Mouse (Mus musculus) heart, postnatal 10 days (tissue): ENCODE measurements around the gene Sox4. TPM values are rescaled to one million over a fixed set of nuclear protein-coding genes. Genes with fewer than 3 reads are reported as not detected.
A peak's percentile ranks its signal among the peaks of the same experiment; 100 is the strongest.

Experiments used
- DNase-seq, 2 experiments: peaks; one replicate each; pipeline ENCODE4 v3.0.0; 2021
- intact Hi-C: fragments of 180-260 bp; cut with DNase I; formaldehyde crosslinking; loops from one replicate; pipeline ENCODE4 v1.15.1; 2025
- total RNA-seq, 2 experiments: library from RNA; stranded (reverse); gene quantifications; 2 replicates each; pipeline ENCODE4 v1.2.3; 2021

The Sox4 gene
- total RNA-seq: 100 to 1,000 TPM in 1 of 2 experiments, 10 to 100 TPM in 1; 58.8 to 129 TPM

- intact Hi-C loops: loop anchor here (5.0 to 10.0 kb wide), 3 partner anchors 421 to 1031 kb away; partner anchors contain the start of gene E2f3
- DNase-seq: peak; percentile 99
Measured at GRCm38 (mm10) chr13:28953581-28953991, at the start of gene Sox4. Gene Sox4, minus strand, starts transcription at chr13:28953713.

- intact Hi-C loops: no loop called here
- DNase-seq: peak; percentile 35
Measured at GRCm38 (mm10) chr13:28991899-28992664, 38.6 kb upstream of the Sox4 start.

- DNase-seq: no peak
- intact Hi-C loops: no loop called here
Measured at GRCm38 (mm10) chr13:28988751-28989703, 35.5 kb upstream of the Sox4 start.

- DNase-seq: no peak
Measured at GRCm38 (mm10) chr13:28980681-28981080, 27.2 kb upstream of the Sox4 start.

GRCm38 (mm10) chr13:28975011-28975410, 21.5 kb upstream of the Sox4 start:
- intact Hi-C loops: no loop called here
- DNase-seq: no peak

More at GRCm38 (mm10) chr13:28980681-28981080, 27.2 kb upstream of the Sox4 start:
- intact Hi-C loops: no loop called here

GRCm38 (mm10) chr13:28974597-28974996, 21.1 kb upstream of the Sox4 start:
- no peak for DNase-seq
- intact Hi-C loops: no loop called here

GRCm38 (mm10) chr13:28960916-28961315, 7.4 kb upstream of the Sox4 start:
- no peak for DNase-seq
- intact Hi-C loops: no loop called here

GRCm38 (mm10) chr13:28959458-28959978, 6.0 kb upstream of the Sox4 start:
- DNase-seq: peak; percentile 92 to 94
- intact Hi-C loops: loop anchor here (2.0 to 10.0 kb wide), 3 partner anchors 243 to 1025 kb away; partner anchors contain the start of gene E2f3

GRCm38 (mm10) chr13:28959068-28959440, 5.5 kb upstream of the Sox4 start:
- intact Hi-C loops: loop anchor here (2.0 to 10.0 kb wide), 3 partner anchors 244 to 1026 kb away; partner anchors contain the start of gene E2f3
- DNase-seq: no peak

- DNase-seq: peak; percentile 86 to 88
- intact Hi-C loops: loop anchor here (1.0 to 10.0 kb wide), 5 partner anchors 244 to 1026 kb away; partner anchors contain the start of gene E2f3
Measured at GRCm38 (mm10) chr13:28958211-28959067, 4.9 kb upstream of the Sox4 start.

- intact Hi-C loops: loop anchor here (1.0 to 10.0 kb wide), 5 partner anchors 245 to 1027 kb away; partner anchors contain the start of gene E2f3
Measured at GRCm38 (mm10) chr13:28957765-28958164, 4.3 kb upstream of the Sox4 start.

GRCm38 (mm10) chr13:28952576-28953571, 639 bp downstream of the Sox4 start:
- intact Hi-C loops: loop anchor here (5.0 to 10.0 kb wide), 3 partner anchors 421 to 1032 kb away; partner anchors contain the start of gene E2f3
- DNase-seq: peak; percentile 74 to 76

More at GRCm38 (mm10) chr13:28957765-28958164, 4.3 kb upstream of the Sox4 start:
- DNase-seq: peak; percentile 97 to 98

- peak; percentile 58 to 63 for DNase-seq
- intact Hi-C loops: loop anchor here (1.0 to 10.0 kb wide), 6 partner anchors 195 to 1033 kb away; partner anchors contain the start of gene E2f3
Measured at GRCm38 (mm10) chr13:28951691-28952575, 1.6 kb downstream of the Sox4 start.

- intact Hi-C loops: loop anchor here (1.0 to 10.0 kb wide), 7 partner anchors 66 to 1034 kb away; partner anchors contain the start of gene E2f3
- DNase-seq: peak; percentile 76 to 79
Measured at GRCm38 (mm10) chr13:28950623-28951491, 2.7 kb downstream of the Sox4 start.

GRCm38 (mm10) chr13:28950266-28950622, 3.3 kb downstream of the Sox4 start:
- DNase-seq: peak in 1 of 2 experiments; percentile 42
- intact Hi-C loops: loop anchor here (1.0 to 10.0 kb wide), 6 partner anchors 65 to 1035 kb away; partner anchors contain the start of gene E2f3
